Mouse (Mus musculus) stomach, embryonic 15.5 days (tissue): ENCODE measurements at regions not wholly inside any gene's neighbourhood (a gene's known extent, or its start where the extent isn't known, plus 50 kb on each side); places are given as distances from the start of the nearest gene placed in this dataset.

Experiments
- ATAC-seq: fragments of 200-750 bp; cut with Nextera tagmentation; 2 replicates; pipeline ENCODE4 v1.8.0; 2017; ENCODE audit warnings: low read depth, moderate number of reproducible peaks, moderate TSS enrichment; ENCODE audit not compliant: insufficient read depth, low FRiP score
- H3K27ac ChIP-seq: fragments of 300-500 bp; sonication (generic); 2 replicates; pipeline ENCODE4 v1.5.1; 2015; ENCODE audit warnings: mild to moderate bottlenecking, inconsistent platforms
- H3K27me3 ChIP-seq: fragments of 300-500 bp; sonication (generic); replicated peaks from 2 replicates; pipeline ENCODE4 v1.6.1; 2015; ENCODE audit warnings: inconsistent platforms
- H3K36me3 ChIP-seq: fragments of 300-500 bp; sonication (generic); 2 replicates; pipeline ENCODE4 v1.6.1; 2015; ENCODE audit warnings: inconsistent platforms
- H3K4me1 ChIP-seq: fragments of 300-500 bp; sonication (generic); 2 replicates; pipeline ENCODE4 v1.6.1; 2015; ENCODE audit warnings: inconsistent platforms
- H3K4me2 ChIP-seq: fragments of 300-500 bp; sonication (generic); 2 replicates; pipeline ENCODE4 v1.6.1; 2015; ENCODE audit warnings: mild to moderate bottlenecking, inconsistent platforms
- H3K4me3 ChIP-seq: fragments of 300-500 bp; sonication (generic); replicated peaks from 2 replicates; pipeline ENCODE4 v1.5.1; 2015; ENCODE audit warnings: inconsistent platforms
- H3K9ac ChIP-seq: fragments of 300-500 bp; sonication (generic); 2 replicates; pipeline ENCODE4 v1.6.1; 2015; ENCODE audit warnings: inconsistent platforms
- H3K9me3 ChIP-seq: fragments of 300-500 bp; sonication (generic); 2 replicates; pipeline ENCODE4 v1.6.1; 2016; ENCODE audit warnings: inconsistent platforms
- WGBS: fragments of 180-500 bp; shearing (Covaris S2); methylation state at CpG from one replicate; pipeline ENCODE4 v1.1.7; 2015; 5-methylcytosine and 5-hydroxymethylcytosine counted together

DNA sequence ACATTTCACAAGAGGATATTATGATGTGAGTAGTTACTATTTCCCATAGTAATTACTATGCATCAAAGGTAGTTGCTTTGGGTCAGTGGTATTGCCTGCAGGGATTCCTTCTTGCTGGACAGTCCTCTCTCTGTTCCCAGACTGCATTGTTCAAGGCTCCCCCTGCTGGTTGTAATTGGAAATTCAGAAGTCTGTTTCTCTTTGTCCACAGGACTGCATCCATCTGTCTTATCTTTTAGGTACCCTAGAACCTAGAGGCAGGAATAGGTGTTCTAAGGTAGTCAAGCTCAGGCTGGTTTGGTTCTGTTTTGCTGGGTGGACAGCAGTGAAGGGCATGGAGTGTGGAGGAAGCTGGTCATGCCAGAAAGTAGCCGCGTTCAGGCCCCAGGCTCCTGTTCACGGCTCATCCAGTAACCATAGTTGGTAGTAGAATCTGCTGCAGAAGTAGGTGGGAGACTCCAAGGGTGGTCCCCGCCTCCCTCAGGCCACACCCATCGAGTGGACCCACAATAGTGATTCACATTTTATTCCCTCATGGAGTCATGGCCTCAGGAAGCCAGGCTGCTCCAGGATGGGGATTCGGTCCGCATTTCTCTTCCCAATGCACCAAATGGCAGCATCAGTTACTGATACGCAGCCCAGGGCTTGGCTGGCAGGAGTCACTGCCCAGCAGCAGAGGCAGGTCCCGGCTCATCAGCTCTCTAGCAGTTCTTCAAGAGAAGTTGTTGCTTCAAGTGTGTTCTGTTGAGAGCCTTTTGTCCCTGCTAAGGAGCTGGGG is 51.7 kb upstream of the Caprin1 start:
- Histone ChIP-seq H3K27ac (no peak overlapping the region), H3K9ac (no peak overlapping the region), H3K4me3 (no peak overlapping the region), H3K4me1 (0 out of 2 replicates have a peak, but pooled peaks cover 9% of the 10 kb centered on the region), H3K9me3 (no peaks in the 10 kb centered on the region), H3K27me3 (no peaks in the 10 kb centered on the region), H3K4me2 (no peak overlapping the region), H3K36me3 (no peaks in the 10 kb centered on the region)
- no peak for ATAC-seq
- 71% methylated on average over 9 of the region's 9 CpGs for WGBS

- ATAC-seq = no peak
- Histone ChIP-seq H3K4me1 (0 out of 2 replicates have a peak, but pooled peaks cover 9% of the 10 kb centered on the region), H3K9me3 (no peaks in the 10 kb centered on the region), H3K27ac (no peak overlapping the region), H3K4me3 (no peak overlapping the region), H3K27me3 (no peaks in the 10 kb centered on the region), H3K4me2 (no peak overlapping the region), H3K9ac (no peak overlapping the region), H3K36me3 (no peaks in the 10 kb centered on the region)
- 71% methylated on average over 9 of the region's 9 CpGs for WGBS
These were observed 52.5 kb upstream of the Caprin1 start for GRCm38 (mm10) chr2:103849766-103850530.

DNA sequence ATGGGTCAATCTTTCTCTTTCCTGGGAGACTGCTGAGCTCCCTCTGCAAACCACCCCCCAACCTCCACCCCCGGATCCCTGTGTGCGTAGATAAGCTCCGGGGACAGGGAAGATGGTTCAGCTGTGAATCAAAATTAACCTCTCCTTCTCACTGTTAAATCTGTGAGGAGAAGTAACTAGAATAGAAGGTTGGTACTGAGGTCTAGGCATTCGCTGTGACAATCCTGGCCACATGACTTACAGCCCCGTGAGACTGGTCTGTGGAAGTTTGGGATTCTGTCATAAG is 53.0 kb upstream of the Caprin1 start:
- no peak overlapping the region for H3K27ac ChIP-seq
- H3K9me3 ChIP-seq = no peaks in the 10 kb centered on the region
- no peak overlapping the region for H3K4me2 ChIP-seq
- 73% methylated on average over 5 of the region's 5 CpGs for WGBS
- H3K27me3 ChIP-seq = no peaks in the 10 kb centered on the region
- ATAC-seq = no peak
- no peak overlapping the region for H3K9ac ChIP-seq
- 0 out of 2 replicates have a peak, but pooled peaks cover 8% of the 10 kb centered on the region for H3K4me1 ChIP-seq
- no peak overlapping the region for H3K4me3 ChIP-seq
- H3K36me3 ChIP-seq = no peaks in the 10 kb centered on the region

- no peak overlapping the region for H3K27ac ChIP-seq
- H3K9ac ChIP-seq = no peak overlapping the region
- no peak for ATAC-seq
- H3K36me3 ChIP-seq = no peaks in the 10 kb centered on the region
- 0 out of 2 replicates have a peak, but pooled peaks cover 3% of the 10 kb centered on the region for H3K4me1 ChIP-seq
- H3K4me2 ChIP-seq = no peak overlapping the region
- H3K27me3 ChIP-seq = no peaks in the 10 kb centered on the region
- no peak overlapping the region for H3K4me3 ChIP-seq
- 81% methylated on average over 3 of the region's 3 CpGs for WGBS
- H3K9me3 ChIP-seq = no peaks in the 10 kb centered on the region
These were observed 53.7 kb upstream of the Caprin1 start for GRCm38 (mm10) chr2:103851171-103851570.

- H3K4me3 ChIP-seq = no peak overlapping the region
- H3K27me3 ChIP-seq = no peaks in the 10 kb centered on the region
- no peak overlapping the region for H3K4me2 ChIP-seq
- no peak for ATAC-seq
- H3K27ac ChIP-seq = no peak overlapping the region
- 73% methylated on average over 8 of the region's 8 CpGs for WGBS
- no peaks in the 10 kb centered on the region for H3K9me3 ChIP-seq
- H3K36me3 ChIP-seq = no peaks in the 10 kb centered on the region
- H3K9ac ChIP-seq = no peak overlapping the region
- no peaks in the 10 kb centered on the region for H3K4me1 ChIP-seq
These were observed 63.8 kb upstream of the Caprin1 start for GRCm38 (mm10) chr2:103861226-103861625.

GRCm38 (mm10) chr2:103864254-103864653 is 66.8 kb upstream of the Caprin1 start:
- no peak overlapping the region for H3K4me2 ChIP-seq
- no peak overlapping the region for H3K9ac ChIP-seq
- ATAC-seq = no peak

GRCm38 (mm10) chr2:103865319-103866171 is 68.1 kb upstream of the Caprin1 start:
- WGBS = 74% methylated on average over 4 of the region's 4 CpGs
- no peak overlapping the region for H3K27ac ChIP-seq
- H3K9ac ChIP-seq = no peak overlapping the region
- no peaks in the 10 kb centered on the region for H3K36me3 ChIP-seq
- H3K4me1 ChIP-seq = no peaks in the 10 kb centered on the region
- H3K4me3 ChIP-seq = no peak overlapping the region
- ATAC-seq = no peak
- no peaks in the 10 kb centered on the region for H3K27me3 ChIP-seq
- no peak overlapping the region for H3K4me2 ChIP-seq
- H3K9me3 ChIP-seq = no peaks in the 10 kb centered on the region

More at GRCm38 (mm10) chr2:103864254-103864653, 66.8 kb upstream of the Caprin1 start:
- Histone ChIP-seq H3K4me3 (no peak overlapping the region), H3K27me3 (no peaks in the 10 kb centered on the region), H3K9me3 (no peaks in the 10 kb centered on the region), H3K27ac (no peak overlapping the region), H3K36me3 (no peaks in the 10 kb centered on the region), H3K4me1 (no peaks in the 10 kb centered on the region)
- 62% methylated on average over 2 of the region's 2 CpGs for WGBS

- Histone ChIP-seq H3K9me3 (no peaks in the 10 kb centered on the region), H3K36me3 (no peaks in the 10 kb centered on the region), H3K4me3 (no peak overlapping the region), H3K4me1 (peaks cover 2% of the 10 kb centered on the region; the same call in 1 of the 2 replicates), H3K27ac (no peak overlapping the region), H3K4me2 (no peak overlapping the region), H3K9ac (no peak overlapping the region), H3K27me3 (no peaks in the 10 kb centered on the region)
- no peak for ATAC-seq
- WGBS = 69% methylated on average over 14 of the region's 14 CpGs
These were observed 70.0 kb upstream of the Caprin1 start for GRCm38 (mm10) chr2:103867241-103867957.

DNA sequence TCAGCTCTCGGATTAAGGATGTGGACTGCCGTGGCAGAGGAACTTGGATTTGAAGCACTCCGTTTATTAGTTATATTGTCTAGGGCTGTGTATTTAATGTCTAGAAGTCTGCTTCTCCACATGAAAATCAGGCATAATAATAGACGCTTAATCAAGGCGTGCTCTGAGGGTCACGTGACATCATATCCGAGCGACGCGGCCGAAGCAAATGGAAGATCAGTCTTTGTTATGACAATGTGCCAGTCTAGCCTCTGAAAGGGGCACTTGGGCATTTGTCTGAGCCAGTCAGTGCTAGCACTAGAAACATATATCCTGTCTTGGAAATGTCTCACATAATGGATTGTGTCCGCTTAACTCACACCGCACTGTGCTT is 70.5 kb upstream of the Caprin1 start:
- Histone ChIP-seq H3K27me3 (no peaks in the 10 kb centered on the region), H3K4me3 (no peak overlapping the region), H3K4me2 (no peak overlapping the region), H3K4me1 (peaks cover 2% of the 10 kb centered on the region; the same call in 1 of the 2 replicates), H3K36me3 (no peaks in the 10 kb centered on the region), H3K9ac (no peak overlapping the region), H3K9me3 (no peaks in the 10 kb centered on the region), H3K27ac (no peak overlapping the region)
- WGBS = 88% methylated on average over 13 of the region's 13 CpGs
- no peak for ATAC-seq

DNA sequence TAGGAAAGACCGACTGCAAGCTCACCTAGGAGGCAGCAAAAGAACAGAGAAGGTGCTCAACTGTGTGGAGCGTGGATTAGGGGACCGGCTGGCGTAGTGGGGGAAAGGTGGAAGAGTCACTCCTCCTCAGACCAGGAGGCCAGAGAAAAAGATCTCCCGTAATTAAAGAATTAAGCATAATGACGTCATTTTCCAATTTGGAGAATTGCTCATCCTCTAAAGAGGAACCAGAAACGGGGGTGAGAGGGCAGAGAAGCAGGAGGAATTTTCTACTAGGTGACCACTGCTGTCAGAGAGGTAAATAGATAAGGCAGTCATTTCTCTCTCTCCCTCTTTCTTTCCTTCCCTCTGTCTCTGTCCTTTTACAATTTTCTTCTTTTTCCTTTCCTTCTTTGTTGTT is 71.2 kb upstream of the Caprin1 start:
- no peak overlapping the region for H3K4me2 ChIP-seq
- no peak overlapping the region for H3K9ac ChIP-seq
- ATAC-seq = no peak
- no peaks in the 10 kb centered on the region for H3K36me3 ChIP-seq
- no peaks in the 10 kb centered on the region for H3K27me3 ChIP-seq
- peaks cover 2% of the 10 kb centered on the region; the same call in 1 of the 2 replicates for H3K4me1 ChIP-seq
- H3K4me3 ChIP-seq = no peak overlapping the region
- no peaks in the 10 kb centered on the region for H3K9me3 ChIP-seq
- 64% methylated on average over 7 of the region's 7 CpGs for WGBS
- H3K27ac ChIP-seq = no peak overlapping the region

GRCm38 (mm10) chr2:103871522-103872276 is 74.2 kb upstream of the Caprin1 start:
- no peak for ATAC-seq
- Histone ChIP-seq H3K27ac (no peak overlapping the region), H3K9me3 (no peaks in the 10 kb centered on the region), H3K9ac (no peak overlapping the region), H3K4me3 (no peak overlapping the region), H3K4me2 (no peak overlapping the region), H3K27me3 (no peaks in the 10 kb centered on the region), H3K36me3 (no peaks in the 10 kb centered on the region), H3K4me1 (peaks cover 2% of the 10 kb centered on the region; the same call in 1 of the 2 replicates)
- WGBS = 25% methylated on average over 12 of the region's 12 CpGs
